Mouse (Mus musculus): Measurements from ENCODE around the gene Egfem1. TPM values are rescaled to one million over a fixed set of nuclear protein-coding genes. Genes with fewer than 3 reads are reported as not detected.
A peak's percentile ranks its signal among the peaks of the same experiment; 100 is the strongest.

The Egfem1 gene
- total RNA-seq (2021) = under 1 TPM; 0.47 to 0.96 TPM
- long read RNA-seq, experiment 1 = 0 reads
- long read RNA-seq, experiment 2 = 0 reads

- DNase-seq (ENCODE audit: low spot score in 2 of 2) = no peak
These were observed at the start of gene Egfem1 for GRCm38 (mm10) chr3:29081952-29082295. TSS of gene Egfem1 (plus strand) at chr3:29082023.

DNA sequence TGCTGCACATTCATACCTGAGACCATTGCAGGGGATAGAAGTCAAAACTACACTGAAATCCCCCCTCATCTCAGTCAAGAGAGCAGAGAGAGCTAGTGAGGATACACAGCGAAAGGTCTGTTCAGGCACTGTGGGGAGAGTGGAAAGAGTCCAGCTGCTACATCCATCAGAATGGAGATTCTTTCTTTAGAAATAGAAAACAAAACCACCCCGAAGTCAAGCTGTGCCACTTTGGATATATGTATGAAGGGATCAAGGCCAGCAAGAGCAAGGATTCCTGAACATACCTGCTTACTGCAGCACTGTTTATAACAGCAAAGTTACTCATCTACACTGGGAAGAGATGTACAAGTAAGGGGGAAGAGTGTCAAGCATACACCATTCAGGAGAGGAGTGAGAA is 48.7 kb upstream of the Egfem1 start:
- DNase-seq (ENCODE audit: low spot score in 2 of 2) = no peak

DNA sequence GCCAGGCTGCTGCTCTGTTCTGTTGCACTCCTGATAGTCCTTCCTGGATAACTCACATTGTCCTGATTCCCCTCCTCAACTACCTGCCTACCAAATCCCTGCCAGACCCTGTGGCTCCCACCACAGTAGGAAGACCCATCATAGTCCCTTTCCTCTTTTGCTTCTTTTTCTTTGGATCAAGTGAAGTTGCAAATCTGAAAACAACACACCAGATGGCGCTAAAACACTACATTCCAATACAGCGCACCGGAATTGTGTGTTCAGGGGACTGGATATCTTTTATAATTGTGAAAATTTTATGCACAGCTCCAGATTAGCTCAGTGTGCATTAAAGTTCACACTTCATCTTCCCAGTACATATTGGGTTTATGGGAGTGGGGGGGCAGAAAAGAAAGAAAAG is 45.7 kb upstream of the Egfem1 start:
- DNase-seq (ENCODE audit: low spot score in 2 of 2) = peak in 1 of 2 experiments; percentile 14

GRCm38 (mm10) chr3:29036620-29037019 is 45.2 kb upstream of the Egfem1 start:
- DNase-seq (ENCODE audit: low spot score in 2 of 2) = no peak

- no peak for DNase-seq (ENCODE audit: low spot score in 2 of 2)
These were observed 41.8 kb upstream of the Egfem1 start for GRCm38 (mm10) chr3:29040064-29040463.

GRCm38 (mm10) chr3:29046281-29046680 is 35.5 kb upstream of the Egfem1 start:
- no peak for DNase-seq (ENCODE audit: low spot score in 2 of 2)

- DNase-seq (ENCODE audit: low spot score in 2 of 2) = no peak
These were observed 34.4 kb upstream of the Egfem1 start for GRCm38 (mm10) chr3:29047273-29047932.

DNA sequence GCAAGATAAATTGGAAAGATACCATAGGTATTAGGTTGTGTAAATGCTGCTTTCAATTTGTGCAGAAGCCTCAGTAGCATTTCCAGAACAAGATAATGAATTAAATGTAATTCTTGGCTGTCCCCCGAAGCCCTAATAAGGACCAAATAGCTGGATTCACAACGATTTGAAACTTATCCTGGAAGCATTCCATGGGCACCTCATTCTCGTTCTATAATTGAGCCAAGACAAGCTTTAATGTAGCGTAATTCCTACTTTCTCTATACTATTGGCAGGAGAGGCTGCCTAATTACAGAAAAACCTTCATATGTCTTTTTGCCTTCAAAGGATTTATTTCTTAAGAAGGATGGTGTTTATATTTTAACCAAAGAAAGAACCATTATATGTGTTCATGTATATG is 18.7 kb upstream of the Egfem1 start:
- no peak for DNase-seq (ENCODE audit: low spot score in 2 of 2)

DNA sequence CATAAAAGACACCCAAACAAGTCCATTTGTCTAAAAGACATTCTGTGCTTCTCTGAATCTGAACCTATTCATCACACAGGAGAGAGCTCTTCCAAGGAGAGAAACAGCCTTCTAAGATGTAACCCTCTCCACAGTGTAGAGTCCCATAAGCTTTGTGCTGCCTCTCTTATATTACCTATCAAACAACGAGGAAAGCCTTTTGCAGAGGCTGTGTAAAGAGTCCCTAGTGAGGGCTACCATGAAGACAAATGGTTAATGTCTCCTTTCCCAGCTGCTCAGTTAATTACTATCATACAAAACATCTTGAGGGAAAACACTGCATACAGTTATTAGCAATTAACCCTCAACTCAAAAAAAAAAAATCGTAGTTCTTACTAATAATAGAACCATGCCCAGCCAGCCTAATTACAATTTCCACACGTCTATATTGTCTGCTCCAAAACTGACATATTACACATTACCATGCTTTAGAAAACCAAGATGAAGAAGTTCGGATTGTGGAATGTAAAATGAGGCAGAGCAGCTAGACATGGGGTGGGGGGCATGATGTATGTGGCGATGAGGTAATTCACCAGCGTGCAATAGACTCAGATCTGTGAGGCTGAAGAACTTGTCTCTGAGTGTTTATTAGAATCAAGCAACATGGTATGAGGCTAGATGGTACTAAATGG is 13.3 kb upstream of the Egfem1 start:
- DNase-seq (ENCODE audit: low spot score in 2 of 2) = no peak

DNA sequence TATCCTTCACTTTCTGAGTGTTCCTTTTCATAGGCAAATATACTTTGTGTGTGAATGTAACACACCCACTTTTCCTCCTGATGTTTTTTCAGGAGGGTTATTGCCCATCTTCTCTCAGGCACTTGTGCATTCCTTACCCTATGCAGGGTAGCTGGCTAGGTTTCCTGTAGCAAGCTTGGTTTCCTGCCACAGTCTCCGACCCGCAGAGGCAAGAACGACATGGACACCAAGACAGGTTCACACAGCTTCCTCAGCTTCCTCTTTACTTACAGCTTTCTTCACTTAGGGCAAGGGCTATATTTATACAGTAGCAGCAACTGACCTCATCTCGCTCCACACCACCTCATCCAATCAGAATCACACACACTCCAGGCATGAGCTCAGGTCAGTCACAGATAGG is 10.5 kb upstream of the Egfem1 start:
- DNase-seq (ENCODE audit: low spot score in 2 of 2) = no peak

DNA sequence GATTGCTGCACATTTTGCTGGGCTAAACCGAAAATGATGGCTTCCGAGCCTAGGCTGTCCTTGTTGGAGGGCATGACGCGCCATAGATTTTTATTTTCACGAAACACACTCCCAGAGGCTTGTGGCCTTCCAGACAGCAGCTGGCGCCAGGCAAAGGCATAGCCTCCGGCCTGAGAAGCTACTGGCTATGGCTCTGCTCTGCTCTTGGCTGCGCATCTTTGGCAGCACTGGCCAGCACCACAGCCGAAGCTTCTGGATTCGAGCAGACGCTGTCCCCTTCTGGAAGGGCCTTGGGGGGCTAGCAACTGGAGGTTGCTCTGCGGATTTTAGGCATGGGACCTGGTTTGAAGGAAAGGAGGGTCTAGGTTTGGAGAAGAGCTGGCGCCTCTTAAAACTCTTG is 306 bp upstream of the Egfem1 start:
- DNase-seq (ENCODE audit: low spot score in 2 of 2) = no peak

DNA sequence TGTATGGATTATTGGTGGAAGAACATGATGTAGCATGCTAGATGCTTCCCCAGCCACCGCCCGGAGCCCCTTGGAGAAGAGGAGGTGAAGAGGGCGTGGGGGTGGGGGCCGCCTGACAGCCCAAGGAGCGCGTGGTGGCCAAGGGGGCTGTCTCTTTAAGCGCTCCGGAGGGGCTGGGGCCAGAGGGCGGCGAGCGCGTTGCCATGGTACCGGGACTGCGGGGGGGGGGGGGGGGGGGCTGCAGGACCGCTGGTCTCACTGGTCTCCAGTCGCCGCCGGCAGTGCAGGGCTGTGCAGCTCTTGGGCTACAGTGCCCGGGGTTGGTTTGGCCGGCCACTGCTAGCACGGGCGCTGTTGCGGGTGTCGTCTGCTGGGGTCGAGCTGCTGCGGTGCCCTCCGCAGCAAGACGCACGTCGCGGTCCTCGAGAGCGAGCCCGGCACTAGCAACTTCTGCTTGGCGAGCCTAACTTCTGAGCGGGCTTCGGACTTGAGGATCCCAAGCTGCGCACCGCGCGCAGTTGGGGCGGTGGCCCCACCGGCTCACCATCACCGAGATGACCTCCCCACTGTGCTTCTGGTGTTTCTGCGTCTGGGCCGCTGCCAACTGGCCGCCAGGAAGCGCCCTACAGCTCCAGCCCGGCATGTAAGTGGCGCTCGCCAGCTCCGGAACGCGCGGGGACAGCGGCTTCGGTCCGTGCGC is 623 bp downstream of the Egfem1 start:
- peak in 1 of 2 experiments; percentile 15 for DNase-seq (ENCODE audit: low spot score in 2 of 2)

DNA sequence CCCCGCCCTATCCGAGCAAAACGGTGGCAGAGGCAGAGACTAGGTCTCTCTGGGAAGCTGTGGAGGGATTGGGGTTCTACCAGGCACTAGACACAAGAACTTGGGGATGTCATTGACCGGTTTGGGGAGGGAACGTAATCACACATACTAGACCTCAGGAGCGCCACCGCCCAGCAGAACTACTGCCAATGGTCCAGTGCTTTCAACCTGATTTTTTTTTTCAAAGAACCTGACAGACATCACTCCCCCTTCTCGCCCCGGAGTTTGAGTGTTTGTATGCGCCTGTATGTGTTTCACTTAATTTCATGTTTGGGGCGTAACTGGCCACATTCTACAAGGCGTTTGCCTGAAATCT is 1.1 kb downstream of the Egfem1 start:
- no peak for DNase-seq (ENCODE audit: low spot score in 2 of 2)

DNA sequence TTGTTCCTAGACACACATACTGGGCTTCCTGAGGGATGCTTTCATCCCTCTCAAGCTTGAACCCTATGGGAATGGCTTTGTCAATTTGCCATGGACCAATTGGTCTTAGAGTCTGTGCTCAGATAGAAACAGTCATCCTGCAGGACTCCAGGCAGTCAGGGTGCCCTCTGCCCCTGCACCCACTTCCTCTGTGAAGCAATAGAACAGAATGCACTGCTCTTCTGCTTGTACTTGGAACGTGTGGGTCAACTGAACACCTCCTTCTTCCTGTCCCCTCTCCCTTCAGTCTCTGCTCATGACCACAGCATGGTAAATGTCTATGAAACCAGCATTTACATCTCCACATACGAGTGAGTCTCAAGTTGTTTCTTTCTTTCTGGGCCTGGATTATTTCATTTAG is 16.6 kb downstream of the Egfem1 start:
- no peak for DNase-seq (ENCODE audit: low spot score in 2 of 2)

DNA sequence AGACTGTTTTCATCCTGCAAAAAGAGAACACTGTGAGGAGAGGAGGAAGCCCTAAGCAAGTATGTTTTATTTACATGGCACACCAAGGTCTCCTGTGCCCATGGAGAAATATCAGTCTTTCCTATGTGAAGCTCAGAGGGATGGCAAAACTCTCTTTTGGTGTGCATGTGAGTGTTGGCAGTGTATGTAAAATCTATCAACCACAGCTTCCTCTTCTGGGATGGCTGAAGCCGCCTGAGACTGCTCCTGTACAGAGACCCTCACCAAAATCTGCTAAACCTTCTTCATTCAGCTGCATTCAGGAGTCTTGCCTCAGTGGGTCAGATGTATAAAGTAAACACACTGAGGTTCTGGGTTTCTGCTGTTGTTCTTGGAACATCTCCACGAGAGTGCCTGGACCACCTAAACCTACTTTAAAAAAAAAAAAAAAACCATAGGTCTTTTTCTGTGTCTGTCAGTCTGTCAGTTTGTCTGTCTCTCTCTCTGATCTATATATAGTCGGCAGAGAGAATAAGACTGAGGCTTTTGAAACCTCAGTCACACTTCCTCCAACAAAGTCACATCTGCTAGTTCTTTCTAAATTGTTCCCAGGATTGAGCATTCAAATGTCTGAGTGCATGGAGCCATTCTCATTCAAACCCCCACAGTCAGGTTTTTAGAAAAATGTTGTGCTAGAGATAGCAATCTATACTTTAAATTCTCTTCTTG is 24.3 kb downstream of the Egfem1 start:
- DNase-seq (ENCODE audit: low spot score in 2 of 2) = no peak

- no peak for DNase-seq (ENCODE audit: low spot score in 2 of 2)
These were observed 25.3 kb downstream of the Egfem1 start for GRCm38 (mm10) chr3:29107134-29107533.

DNA sequence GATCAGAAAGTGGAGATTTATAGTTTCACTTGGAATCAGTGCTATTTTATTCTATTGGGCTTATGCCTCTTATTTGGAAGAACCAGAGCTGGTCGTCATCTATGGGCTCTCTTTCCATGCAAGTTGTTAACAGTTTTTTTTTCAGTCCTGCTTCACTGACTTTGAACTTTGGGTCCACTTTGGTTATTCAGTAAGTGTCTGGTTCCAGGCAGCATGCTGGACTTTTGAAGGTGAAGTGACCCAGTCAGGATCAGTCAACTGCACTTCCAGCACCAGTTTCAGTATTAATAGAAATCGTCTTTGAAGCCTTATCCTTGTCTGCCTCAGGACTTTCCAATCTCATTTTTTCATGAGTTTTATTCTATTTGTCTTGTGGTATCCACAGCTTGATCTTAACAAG is 28.5 kb downstream of the Egfem1 start:
- DNase-seq (ENCODE audit: low spot score in 2 of 2) = no peak

- no peak for DNase-seq (ENCODE audit: low spot score in 2 of 2)
These were observed 32.7 kb downstream of the Egfem1 start for GRCm38 (mm10) chr3:29114517-29114916.

GRCm38 (mm10) chr3:29117379-29117778 is 35.6 kb downstream of the Egfem1 start:
- DNase-seq (ENCODE audit: low spot score in 2 of 2) = no peak

DNA sequence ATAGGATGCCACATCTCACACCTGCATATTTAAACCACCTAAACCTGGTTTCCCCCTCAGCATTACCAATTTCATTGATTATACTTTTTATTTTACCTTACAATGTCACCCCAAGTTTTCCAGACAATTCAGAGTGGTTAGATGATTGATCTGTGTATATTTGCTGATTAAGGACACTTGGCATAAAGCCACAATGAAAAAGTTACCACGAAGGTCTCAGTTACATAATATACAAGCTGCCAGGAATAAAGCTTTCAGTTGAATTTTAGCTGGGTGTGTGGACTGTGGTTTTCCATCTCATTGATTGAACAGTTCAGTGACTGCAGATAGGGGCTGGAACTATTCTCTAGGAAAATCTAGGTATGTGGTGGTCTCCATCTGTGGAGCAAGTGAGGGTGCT is 40.7 kb downstream of the Egfem1 start:
- DNase-seq (ENCODE audit: low spot score in 2 of 2) = no peak

- no peak for DNase-seq (ENCODE audit: low spot score in 2 of 2)
These were observed 50.5 kb downstream of the Egfem1 start for GRCm38 (mm10) chr3:29132054-29132931.

All from gastrocnemius, postnatal 4 days (tissue).